Mouse (Mus musculus): ENCODE results near the gene Sept11.

DNA sequence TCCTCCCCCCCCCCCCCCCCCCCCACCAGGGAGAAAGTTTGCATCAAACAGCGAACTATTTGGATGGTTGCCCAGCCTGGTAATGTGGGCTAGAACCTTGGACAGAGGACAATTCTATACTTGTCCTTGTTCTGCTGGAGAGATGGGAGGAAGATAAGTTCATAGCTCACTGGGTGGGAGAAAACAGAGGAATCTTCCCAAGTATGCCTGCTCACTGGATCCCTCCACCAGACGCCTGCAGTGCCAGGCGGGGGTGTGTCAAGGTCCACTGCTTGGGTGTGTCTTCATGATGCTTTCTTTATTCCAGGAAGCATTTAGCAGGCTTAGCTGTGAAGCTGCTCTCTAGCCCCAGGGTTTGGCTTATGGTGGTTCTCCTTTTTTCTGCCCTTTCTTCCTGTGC, 34.5 kb downstream of the Sept11 start:
- no peak for TF ChIP-seq CTCF (IDR thresholded peaks at IDR 0.05; ENCODE audit: insufficient read depth, low read length)
- no peak for TF ChIP-seq POLR2A (IDR thresholded peaks at IDR 0.05; ENCODE audit: borderline replicate concordance, extremely low read depth, low read depth, low read length)
